Mouse (Mus musculus) embryonic facial prominence, embryonic 13.5 days (tissue): ENCODE measurements at regions not wholly inside any gene's neighbourhood (a gene's known extent, or its start where the extent isn't known, plus 50 kb on each side); places are given as distances from the start of the nearest gene placed in this dataset.

Experiments used
- ATAC-seq: fragments of 200-750 bp; cut with Nextera tagmentation; 2 replicates; pipeline ENCODE4 v1.8.0; 2017; ENCODE audit warnings: low read depth; ENCODE audit not compliant: insufficient number of reproducible peaks, insufficient read depth, low FRiP score, low TSS enrichment
- H3K27ac ChIP-seq: fragments of 300-500 bp; sonication (generic); 2 replicates; pipeline ENCODE4 v1.5.1; 2015; ENCODE audit warnings: moderate library complexity, mild to moderate bottlenecking, inconsistent platforms
- H3K27me3 ChIP-seq: fragments of 300-500 bp; sonication (generic); 2 replicates; pipeline ENCODE4 v1.6.1; 2015; ENCODE audit warnings: mild to moderate bottlenecking, inconsistent platforms
- H3K36me3 ChIP-seq: fragments of 300-500 bp; sonication (generic); 2 replicates; pipeline ENCODE4 v1.6.1; 2015; ENCODE audit warnings: mild to moderate bottlenecking, inconsistent platforms
- H3K4me1 ChIP-seq: fragments of 300-500 bp; sonication (generic); 2 replicates; pipeline ENCODE4 v1.6.1; 2015; ENCODE audit warnings: inconsistent platforms
- H3K4me2 ChIP-seq: fragments of 300-500 bp; sonication (generic); 2 replicates; pipeline ENCODE4 v1.6.1; 2015; ENCODE audit warnings: moderate library complexity, mild to moderate bottlenecking, inconsistent platforms
- H3K4me3 ChIP-seq: fragments of 300-500 bp; sonication (generic); 2 replicates; pipeline ENCODE4 v1.5.1; 2015; ENCODE audit warnings: mild to moderate bottlenecking, inconsistent platforms
- H3K9ac ChIP-seq: fragments of 300-500 bp; sonication (generic); 2 replicates; pipeline ENCODE4 v1.6.1; 2015; ENCODE audit warnings: mild to moderate bottlenecking, inconsistent platforms
- H3K9me3 ChIP-seq: fragments of 300-500 bp; sonication (generic); 2 replicates; pipeline ENCODE4 v1.6.1; 2016; ENCODE audit warnings: inconsistent platforms
- WGBS: fragments of 180-500 bp; shearing (Covaris S2); methylation state at CpG from one replicate; pipeline ENCODE4 v1.1.7; 2015; ENCODE audit warnings: mixed read lengths; 5-methylcytosine and 5-hydroxymethylcytosine counted together

DNA sequence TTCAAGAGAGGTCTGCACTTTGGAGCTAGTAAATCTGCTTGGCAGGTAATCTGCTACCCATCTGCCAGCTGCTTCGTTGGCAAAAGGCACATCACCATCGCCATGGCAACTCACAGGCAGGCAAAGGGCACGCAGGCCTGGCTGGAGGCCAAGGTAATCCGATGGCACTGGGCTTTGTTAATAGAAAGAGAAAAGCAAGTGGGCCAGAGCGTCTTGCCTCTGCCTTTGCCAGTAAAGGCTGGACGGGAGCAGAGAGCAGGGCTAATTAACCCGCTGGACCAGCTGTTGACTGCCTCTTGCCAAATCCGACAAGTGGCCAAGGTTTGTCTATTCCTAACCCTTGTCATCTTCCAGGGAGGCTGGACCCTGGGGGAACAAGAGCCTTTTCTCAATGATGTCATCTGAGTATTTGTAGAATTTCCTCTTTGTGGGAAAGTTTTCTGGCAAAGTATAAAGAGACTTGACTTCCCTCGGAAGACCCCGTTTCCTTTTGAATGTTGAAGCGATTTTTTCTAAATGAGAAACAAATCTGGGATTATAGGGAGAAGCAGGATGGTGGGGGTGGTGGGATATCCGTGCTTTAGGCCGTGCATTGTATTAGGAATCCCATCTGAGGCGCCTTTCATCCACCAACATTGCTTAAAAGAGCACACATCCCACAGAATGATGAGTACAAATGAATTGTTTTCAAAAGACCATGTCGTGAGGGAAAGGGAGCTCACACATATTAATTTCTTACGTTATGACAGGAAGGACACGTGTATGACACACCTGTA is 941.7 kb downstream of the Gsdmc2 start:
- Histone ChIP-seq H3K9ac (no peak overlapping the region), H3K9me3 (no peaks in the 10 kb centered on the region), H3K36me3 (no peaks in the 10 kb centered on the region), H3K4me2 (peak overlapping the region; percentile 27; the same call in 1 of the 2 replicates), H3K27me3 (no peaks in the 10 kb centered on the region), H3K4me1 (peaks cover 14% of the 10 kb centered on the region), H3K27ac (peak overlapping the region; percentile 68), H3K4me3 (no peak overlapping the region)
- 32% methylated on average over 17 of the region's 17 CpGs for WGBS
- ATAC-seq, result peak; percentile 37; the same call in 1 of the 2 replicates

DNA sequence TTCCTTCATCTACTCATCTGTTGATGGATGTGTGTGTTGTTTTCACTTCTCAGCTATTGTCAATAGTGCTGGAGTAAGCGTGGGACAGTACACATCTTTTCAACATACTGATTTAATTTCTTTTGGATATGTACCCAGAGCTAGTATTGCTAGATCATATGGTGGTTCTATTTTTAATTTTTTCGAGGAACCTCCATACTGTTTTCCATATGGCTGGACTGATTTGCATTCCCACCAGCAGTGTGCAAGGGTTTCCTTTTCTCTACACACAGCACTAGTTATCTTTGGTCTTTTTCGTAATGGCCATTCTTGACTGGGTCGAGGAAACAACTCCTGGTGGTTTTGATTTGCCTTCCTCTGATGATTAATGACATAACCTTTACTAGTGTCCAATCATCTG is 943.0 kb downstream of the Gsdmc2 start:
- Histone ChIP-seq H3K4me3 (no peak overlapping the region), H3K27ac (no peak overlapping the region), H3K4me2 (no peak overlapping the region), H3K4me1 (peaks cover 13% of the 10 kb centered on the region), H3K27me3 (no peaks in the 10 kb centered on the region), H3K9ac (no peak overlapping the region), H3K36me3 (no peaks in the 10 kb centered on the region), H3K9me3 (no peaks in the 10 kb centered on the region)
- no peak for ATAC-seq
- WGBS, result 54% methylated on average over 4 of the region's 4 CpGs

DNA sequence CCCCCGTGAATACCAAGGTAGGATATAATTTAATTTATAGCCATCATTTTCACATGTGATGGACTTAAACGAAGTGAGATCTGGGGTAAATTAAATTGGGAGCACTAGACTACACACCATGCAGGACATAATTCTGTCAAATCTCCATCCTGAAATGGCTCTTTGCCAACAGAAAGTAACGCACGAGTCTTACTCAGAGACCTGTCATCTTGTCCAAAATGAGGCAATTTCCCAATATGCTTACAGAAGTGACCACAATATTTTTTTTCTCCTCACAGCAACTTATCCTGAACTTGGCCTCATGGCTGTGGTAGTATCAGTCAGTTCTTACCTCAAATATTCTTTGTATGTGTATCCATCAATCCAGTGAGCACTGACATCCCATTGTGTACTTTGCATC is 955.2 kb downstream of the Gsdmc2 start:
- no peak overlapping the region for H3K9ac ChIP-seq
- no peaks in the 10 kb centered on the region for H3K4me1 ChIP-seq
- H3K27me3 ChIP-seq, result no peaks in the 10 kb centered on the region
- no peaks in the 10 kb centered on the region for H3K9me3 ChIP-seq
- whole genome bisulfite sequencing, result 83% methylated on average over 4 of the region's 4 CpGs
- H3K36me3 ChIP-seq, result no peaks in the 10 kb centered on the region
- H3K4me2 ChIP-seq, result no peak overlapping the region
- H3K27ac ChIP-seq, result no peak overlapping the region
- ATAC-seq, result no peak
- no peak overlapping the region for H3K4me3 ChIP-seq

DNA sequence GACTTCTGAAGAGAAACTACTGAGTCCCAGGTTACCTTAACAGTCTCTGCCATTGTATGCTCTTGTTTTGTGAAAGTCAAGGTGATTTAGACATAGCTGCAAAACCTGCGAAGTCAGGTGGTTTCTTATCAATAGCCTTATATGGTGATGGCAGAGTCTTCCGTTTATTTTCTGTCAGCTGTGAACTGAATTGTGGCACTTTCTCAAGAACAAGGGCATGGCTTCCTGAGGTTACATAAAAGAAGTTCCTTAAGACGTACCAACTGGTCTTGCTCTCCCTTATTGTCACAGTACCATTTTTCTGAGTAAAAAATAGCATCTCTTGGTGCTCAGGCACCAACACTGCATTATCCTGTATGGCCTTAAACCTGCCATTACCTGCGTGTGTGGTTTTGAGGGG is 959.6 kb downstream of the Gsdmc2 start:
- Histone ChIP-seq H3K4me2 (no peak overlapping the region), H3K27ac (no peak overlapping the region), H3K9ac (no peak overlapping the region), H3K9me3 (no peaks in the 10 kb centered on the region), H3K36me3 (no peaks in the 10 kb centered on the region), H3K27me3 (no peaks in the 10 kb centered on the region), H3K4me1 (no peaks in the 10 kb centered on the region), H3K4me3 (no peak overlapping the region)
- WGBS, result 80% methylated on average over 4 of the region's 4 CpGs
- no peak for ATAC-seq

DNA sequence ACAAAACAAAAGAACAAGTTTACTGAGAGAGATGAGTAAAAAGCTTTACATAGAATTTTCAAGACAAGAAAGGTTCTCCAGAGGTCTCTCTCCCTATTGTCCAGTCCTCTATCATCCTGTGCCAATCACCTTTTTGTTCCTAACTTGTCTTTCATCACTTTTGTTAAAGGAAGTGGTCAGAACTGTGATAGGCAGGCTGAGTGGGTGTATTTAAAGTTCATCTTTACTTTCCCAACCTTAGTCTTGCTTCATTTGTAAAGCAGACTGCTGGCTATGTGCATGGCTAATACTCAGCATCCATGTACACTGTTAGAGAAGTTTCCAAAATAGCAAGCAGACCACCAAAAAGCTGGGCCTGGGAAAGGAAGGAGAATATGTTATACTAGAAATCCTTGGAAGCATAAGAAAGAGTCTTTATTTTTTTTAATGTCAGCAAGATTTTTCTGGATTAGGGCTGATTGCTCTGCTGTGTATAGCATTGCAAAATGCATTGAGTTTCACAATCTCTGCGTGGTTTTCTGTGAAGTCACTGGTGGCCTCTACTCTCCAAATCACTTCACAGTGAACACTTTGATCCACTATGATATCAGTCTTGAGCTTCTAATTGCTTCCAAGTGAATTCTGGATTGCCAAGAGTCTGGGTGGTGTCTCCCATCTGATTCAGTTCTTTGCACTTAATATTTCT is 973.8 kb downstream of the Gsdmc2 start:
- H3K4me2 ChIP-seq, result no peak overlapping the region
- no peaks in the 10 kb centered on the region for H3K9me3 ChIP-seq
- no peaks in the 10 kb centered on the region for H3K4me1 ChIP-seq
- WGBS, result 71% methylated on average over 1 of the region's 1 CpGs
- no peak overlapping the region for H3K4me3 ChIP-seq
- H3K27ac ChIP-seq, result no peak overlapping the region
- no peak overlapping the region for H3K9ac ChIP-seq
- H3K36me3 ChIP-seq, result no peaks in the 10 kb centered on the region
- no peaks in the 10 kb centered on the region for H3K27me3 ChIP-seq
- no peak for ATAC-seq

DNA sequence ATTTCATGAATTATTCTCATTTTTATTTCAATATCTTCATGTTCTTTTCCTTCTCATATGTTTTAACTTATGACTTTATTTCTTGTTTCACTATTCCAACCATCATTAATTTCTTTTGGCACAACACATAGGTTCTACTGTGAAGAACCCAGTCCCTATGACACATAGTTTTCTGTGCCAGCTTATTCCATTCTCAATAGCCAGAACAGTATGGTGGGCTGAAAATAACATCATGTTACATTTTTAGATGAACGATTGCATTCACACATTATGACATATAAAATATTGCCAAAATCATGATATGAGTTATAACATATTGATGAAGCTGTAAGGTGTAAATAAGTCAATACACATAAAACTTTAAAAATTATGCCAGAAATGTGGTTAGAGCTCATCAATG is 982.4 kb downstream of the Gsdmc2 start:
- H3K36me3 ChIP-seq, result no peaks in the 10 kb centered on the region
- H3K9ac ChIP-seq, result no peak overlapping the region
- H3K4me1 ChIP-seq, result no peaks in the 10 kb centered on the region
- no peak for ATAC-seq
- 88% methylated on average over 1 of the region's 1 CpGs for WGBS
- no peaks in the 10 kb centered on the region for H3K9me3 ChIP-seq
- no peak overlapping the region for H3K4me3 ChIP-seq
- no peak overlapping the region for H3K27ac ChIP-seq
- no peaks in the 10 kb centered on the region for H3K27me3 ChIP-seq
- H3K4me2 ChIP-seq, result no peak overlapping the region

DNA sequence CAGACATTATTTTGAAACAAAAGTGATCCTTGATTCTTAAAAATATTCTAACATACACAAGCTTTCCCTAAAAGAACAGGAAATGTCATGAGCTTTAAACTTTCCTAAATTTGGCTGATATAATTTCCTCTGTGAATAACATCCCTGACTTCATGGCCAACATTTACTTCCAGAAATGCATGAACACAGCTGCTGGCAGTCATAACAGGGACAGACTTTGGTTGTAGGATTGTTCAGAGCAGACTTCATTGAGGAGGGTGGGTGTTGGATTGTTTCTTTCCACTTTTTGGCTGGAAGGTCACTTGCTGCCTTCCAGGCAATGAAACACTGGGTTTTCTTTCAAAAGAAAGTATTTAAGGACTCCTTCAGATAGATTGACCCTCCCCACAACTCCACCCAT is 983.6 kb downstream of the Gsdmc2 start:
- Histone ChIP-seq H3K4me3 (no peak overlapping the region), H3K9me3 (no peaks in the 10 kb centered on the region), H3K9ac (no peak overlapping the region), H3K36me3 (no peaks in the 10 kb centered on the region), H3K27ac (no peak overlapping the region), H3K27me3 (no peaks in the 10 kb centered on the region), H3K4me2 (no peak overlapping the region), H3K4me1 (no peaks in the 10 kb centered on the region)
- ATAC-seq, result no peak

DNA sequence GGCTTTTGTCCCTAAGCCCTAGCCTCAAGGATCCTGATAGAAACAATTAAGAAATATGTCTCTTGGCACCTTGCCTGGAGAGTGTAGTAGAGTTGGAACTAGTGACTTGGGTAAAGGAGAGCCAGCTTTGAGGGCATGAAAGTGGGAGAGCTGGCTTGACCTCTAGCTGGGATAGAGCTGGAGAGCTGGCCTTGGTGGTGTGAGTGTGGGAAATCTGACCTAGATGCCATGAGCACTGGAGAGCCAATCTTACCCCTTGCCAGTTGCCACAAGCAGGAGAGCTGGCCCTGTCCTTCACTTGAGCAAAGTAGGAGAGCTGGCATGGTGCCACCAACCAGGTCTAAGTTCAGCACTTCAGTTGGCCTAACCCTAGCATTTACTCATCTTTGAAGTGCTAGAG is 995.7 kb downstream of the Gsdmc2 start:
- Histone ChIP-seq H3K36me3 (no peaks in the 10 kb centered on the region), H3K4me3 (no peak overlapping the region), H3K4me2 (no peak overlapping the region), H3K27ac (no peak overlapping the region), H3K9ac (no peak overlapping the region), H3K9me3 (no peaks in the 10 kb centered on the region), H3K4me1 (no peaks in the 10 kb centered on the region), H3K27me3 (no peaks in the 10 kb centered on the region)
- no peak for ATAC-seq

DNA sequence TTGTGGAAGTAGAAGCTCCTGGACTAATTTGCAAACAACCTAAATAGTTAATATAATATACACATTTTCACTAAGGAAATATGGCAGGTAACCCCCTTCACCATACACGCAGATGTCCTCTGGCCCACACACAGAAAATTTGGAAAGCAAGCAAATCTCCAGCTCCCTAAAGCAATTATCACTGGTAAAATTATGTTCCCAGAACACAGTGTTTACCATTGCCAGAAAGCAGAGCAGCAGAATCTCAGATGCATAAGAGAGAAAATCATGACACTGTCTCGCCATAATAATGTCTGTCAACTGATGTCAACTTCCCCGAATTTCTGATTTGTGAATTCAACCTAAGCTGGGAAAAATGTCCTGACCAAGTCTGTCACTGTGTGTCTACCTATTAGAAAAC is 999.1 kb downstream of the Gsdmc2 start:
- Histone ChIP-seq H3K36me3 (no peaks in the 10 kb centered on the region), H3K4me2 (no peak overlapping the region), H3K9ac (no peak overlapping the region), H3K4me1 (no peaks in the 10 kb centered on the region), H3K9me3 (no peaks in the 10 kb centered on the region), H3K27ac (no peak overlapping the region), H3K4me3 (no peak overlapping the region), H3K27me3 (no peaks in the 10 kb centered on the region)
- ATAC-seq, result no peak
- 79% methylated on average over 3 of the region's 3 CpGs for WGBS

DNA sequence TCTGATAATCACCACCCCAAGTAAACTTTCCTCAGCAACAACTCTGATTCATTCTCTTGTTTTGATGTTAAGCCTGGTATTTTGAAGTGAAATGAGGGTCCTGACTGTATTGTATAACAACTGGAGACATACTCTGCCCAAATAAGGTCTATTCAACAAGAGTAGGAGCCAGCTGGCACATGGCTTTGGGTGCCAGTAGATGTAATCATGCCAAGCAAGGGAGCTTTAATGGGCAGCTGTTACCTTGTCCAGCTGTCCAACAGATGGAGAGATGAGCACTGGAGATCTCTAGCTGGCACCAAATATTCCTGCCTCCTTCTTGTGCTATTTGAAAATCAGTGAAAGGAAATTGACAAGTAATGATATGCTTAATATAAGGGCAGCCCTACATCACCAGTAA is 1019.4 kb downstream of the Gsdmc2 start:
- Histone ChIP-seq H3K9ac (no peak overlapping the region), H3K9me3 (no peaks in the 10 kb centered on the region), H3K4me1 (no peaks in the 10 kb centered on the region), H3K4me3 (no peak overlapping the region), H3K4me2 (no peak overlapping the region), H3K27me3 (no peaks in the 10 kb centered on the region), H3K27ac (no peak overlapping the region), H3K36me3 (no peaks in the 10 kb centered on the region)
- ATAC-seq, result no peak

DNA sequence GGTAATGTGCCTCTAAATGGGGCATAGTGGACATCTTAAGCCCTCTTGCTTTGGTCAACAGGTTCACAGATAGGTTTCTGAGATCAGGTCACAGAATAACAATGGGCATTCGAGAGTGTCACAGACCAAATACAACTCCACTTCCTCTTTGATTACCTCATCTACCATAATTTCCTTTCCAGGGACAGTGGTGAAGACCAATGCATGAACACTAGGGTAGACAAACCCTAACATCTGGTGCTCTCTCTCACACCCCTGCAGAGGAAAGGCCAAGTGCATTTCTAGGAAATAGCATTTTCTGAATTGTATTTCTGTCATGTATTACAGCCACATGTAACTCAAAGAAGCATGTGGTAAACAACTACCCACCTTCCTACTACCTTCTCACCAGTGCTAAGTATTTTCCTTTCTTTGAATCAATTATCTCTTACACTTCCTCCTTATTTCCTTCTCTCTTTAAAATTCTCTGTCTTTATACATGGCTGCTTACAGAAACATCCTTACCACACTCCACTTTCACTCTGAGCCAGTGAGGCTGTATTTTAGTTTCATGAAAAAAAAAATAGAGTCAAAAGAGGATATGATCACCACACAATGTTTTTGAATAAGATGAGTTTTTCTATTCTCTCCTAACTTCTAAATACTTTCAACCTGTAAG is 1021.0 kb downstream of the Gsdmc2 start:
- Histone ChIP-seq H3K27me3 (no peaks in the 10 kb centered on the region), H3K4me3 (no peak overlapping the region), H3K27ac (no peak overlapping the region), H3K4me1 (no peaks in the 10 kb centered on the region), H3K9me3 (no peaks in the 10 kb centered on the region), H3K9ac (no peak overlapping the region), H3K4me2 (no peak overlapping the region), H3K36me3 (no peaks in the 10 kb centered on the region)
- ATAC-seq, result no peak
- WGBS, result 78% methylated on average over 1 of the region's 1 CpGs

DNA sequence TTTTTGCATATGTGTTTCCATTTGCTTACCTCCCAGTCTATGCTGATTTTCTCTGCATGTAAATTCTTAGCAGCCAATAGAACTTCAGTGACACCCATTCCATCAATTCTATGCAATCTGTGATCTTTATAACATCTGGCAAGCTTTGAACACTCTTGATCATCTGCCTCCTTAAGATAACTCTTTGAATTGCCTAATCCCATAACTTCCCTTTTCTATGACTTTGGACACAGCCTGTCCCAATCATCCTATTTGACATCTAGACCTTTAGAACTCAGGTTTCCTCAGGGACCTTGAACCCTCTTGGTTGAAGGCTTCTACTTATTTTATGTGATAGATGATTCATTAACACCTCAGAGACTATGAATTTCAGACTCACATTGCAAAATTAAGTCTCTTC is 1022.7 kb downstream of the Gsdmc2 start:
- H3K9ac ChIP-seq, result no peak overlapping the region
- no peak overlapping the region for H3K4me3 ChIP-seq
- H3K4me1 ChIP-seq, result no peaks in the 10 kb centered on the region
- H3K27me3 ChIP-seq, result no peaks in the 10 kb centered on the region
- H3K36me3 ChIP-seq, result no peaks in the 10 kb centered on the region
- H3K4me2 ChIP-seq, result no peak overlapping the region
- no peaks in the 10 kb centered on the region for H3K9me3 ChIP-seq
- H3K27ac ChIP-seq, result no peak overlapping the region
- ATAC-seq, result no peak
